Mouse (Mus musculus): ENCODE data around the gene Ltbp1. TPM values are rescaled to one million over a fixed set of nuclear protein-coding genes. Genes with fewer than 3 reads are reported as not detected.

Ltbp1 gene
- total and polyA plus RNA-seq, 3 experiments = 17.2 to 40.4 (median 39.9) TPM

GRCm38 (mm10) chr17:75441260-75441830, 436.0 kb downstream of the Ltbp1 start:
- peaks cover 10% of the 10 kb centered on the region for H3K4me1 ChIP-seq (ENCODE audit: control insufficient read depth, insufficient read depth, low read length)
- H3K27me3 ChIP-seq (ENCODE audit: control insufficient read depth, insufficient read depth, low read length) = no peaks in the 10 kb centered on the region
- H3K36me3 ChIP-seq (ENCODE audit: control insufficient read depth, insufficient read depth, low read length) = peaks cover 9% of the 10 kb centered on the region
- no peak for DNase-seq
- no peak overlapping the region for H3K9ac ChIP-seq (ENCODE audit: low read depth, low read length)
- intact Hi-C loops (cut with DNase I) = no loop called here
- H3K79me2 ChIP-seq (replicated peaks; ENCODE audit: control insufficient read depth, insufficient read depth, low read length) = no peaks in the 10 kb centered on the region; the same call in 1 of the 2 replicates
- no peak overlapping the region for H3K4me3 ChIP-seq
- 43% methylated on average over 5 of the region's 5 CpGs for WGBS
- H3K27ac ChIP-seq = peak overlapping the region; percentile 55
- no peak for TF ChIP-seq CTCF (IDR thresholded peaks at IDR 0.05)
- TF ChIP-seq POLR2A (IDR thresholded peaks at IDR 0.05; ENCODE audit: insufficient read depth, low read depth, low read length) = no peak
- TF ChIP-seq EP300 (IDR thresholded peaks at IDR 0.05; ENCODE audit: insufficient read depth, low read depth, low read length) = no peak
